Mouse (Mus musculus) MEL (cell line): ENCODE data around the gene Wfdc5. TPM values are rescaled to one million over a fixed set of nuclear protein-coding genes. Genes with fewer than 3 reads are reported as not detected.

Experiments used
- DNase-seq: peaks from one replicate; pipeline ENCODE4 v3.0.0; 2011; ENCODE audit warnings: low read depth, low spot score
- H3K27ac ChIP-seq: 2 replicates; pipeline ENCODE4 v1.5.1; 2012; ENCODE audit warnings: low read depth, mild to moderate bottlenecking, control low read depth, low read length, moderate library complexity; ENCODE audit not compliant: control insufficient read depth
- H3K27me3 ChIP-seq, 2 experiments: fragments of 150-350 bp in 1 of 2; sonication (generic) in 1 of 2; 2 replicates each; pipeline ENCODE4 v1.6.1; 2012; ENCODE audit warnings: low read length in 2 of 2, mild to moderate bottlenecking in 2 of 2, improper control_type of control experiment in 1 of 2, moderate library complexity in 1 of 2; ENCODE audit not compliant: insufficient read depth in 2 of 2, control insufficient read depth in 1 of 2
- H3K36me3 ChIP-seq, 2 experiments: 2 replicates each; pipeline ENCODE4 v1.6.1; 2012 to 2014; ENCODE audit warnings: low read length in 2 of 2, improper control_type of control experiment in 1 of 2, inconsistent platforms in 1 of 2, mild to moderate bottlenecking in 1 of 2; ENCODE audit not compliant: insufficient read depth in 2 of 2, control insufficient read depth in 1 of 2
- H3K4me1 ChIP-seq, 2 experiments: fragments of 150-350 bp in 1 of 2; sonication (generic) in 1 of 2; 2 replicates each; pipeline ENCODE4 v1.6.1; 2012; ENCODE audit warnings: low read length in 2 of 2, improper control_type of control experiment in 1 of 2, mild to moderate bottlenecking in 1 of 2; ENCODE audit not compliant: insufficient read depth in 2 of 2, control insufficient read depth in 1 of 2
- H3K4me3 ChIP-seq, 2 experiments: fragments of 150-350 bp in 1 of 2; sonication (generic) in 1 of 2; 2 replicates each; pipeline ENCODE4 v1.5.1; 2012; ENCODE audit warnings: low read depth in 2 of 2, low read length in 2 of 2, mild to moderate bottlenecking in 2 of 2, moderate library complexity in 2 of 2, control low read depth in 1 of 2, improper control_type of control experiment in 1 of 2; ENCODE audit not compliant: control insufficient read depth in 1 of 2, insufficient read depth in 1 of 2
- H3K79me2 ChIP-seq: 2 replicates; pipeline ENCODE4 v1.6.1; 2012; ENCODE audit warnings: mild to moderate bottlenecking, low read length, moderate library complexity; ENCODE audit not compliant: control insufficient read depth, poor library complexity, insufficient read depth
- H3K9ac ChIP-seq: 2 replicates; pipeline ENCODE4 v1.6.1; 2012; ENCODE audit warnings: low read depth, mild to moderate bottlenecking, control low read depth, low read length, moderate library complexity; ENCODE audit not compliant: control insufficient read depth, poor library complexity, severe bottlenecking
- H3K9me3 ChIP-seq: fragments of 150-350 bp; sonication (generic); replicated peaks from 2 replicates; pipeline ENCODE4 v1.6.1; 2012; ENCODE audit warnings: mild to moderate bottlenecking, low read length, improper control_type of control experiment, moderate library complexity; ENCODE audit not compliant: insufficient read depth
- ELF1 ChIP-seq: IDR thresholded peaks from 2 replicates; pipeline ENCODE4 v1.6.1; 2014; ENCODE audit warnings: low read depth, mild to moderate bottlenecking, inconsistent platforms, low read length, improper control_type of control experiment, moderate library complexity
- GABPA ChIP-seq: IDR thresholded peaks from 2 replicates; pipeline ENCODE4 v1.6.1; 2012; ENCODE audit warnings: low read depth, mild to moderate bottlenecking, inconsistent platforms, low read length, improper control_type of control experiment, moderate library complexity
- HCFC1 ChIP-seq: IDR thresholded peaks from 2 replicates; pipeline ENCODE4 v1.6.1; 2012; ENCODE audit warnings: low read depth, mild to moderate bottlenecking, inconsistent platforms, low read length, improper control_type of control experiment, moderate library complexity
- JUND ChIP-seq: IDR thresholded peaks from 2 replicates; pipeline ENCODE4 v1.6.1; 2011; ENCODE audit warnings: low read depth, mild to moderate bottlenecking, improper control_type of control experiment, low read length
- MAFK ChIP-seq: IDR thresholded peaks from 2 replicates; pipeline ENCODE4 v1.6.1; 2011; ENCODE audit warnings: low read depth, mild to moderate bottlenecking, low read length, improper control_type of control experiment, borderline replicate concordance
- MAX ChIP-seq: IDR thresholded peaks from 2 replicates; pipeline ENCODE4 v1.6.1; 2011; ENCODE audit warnings: low read length, improper control_type of control experiment
- MAZ ChIP-seq: IDR thresholded peaks from 2 replicates; pipeline ENCODE4 v1.6.1; 2012; ENCODE audit warnings: low read depth, mild to moderate bottlenecking, inconsistent platforms, low read length, improper control_type of control experiment
- MYB ChIP-seq: IDR thresholded peaks from 2 replicates; pipeline ENCODE4 v1.6.1; 2011; ENCODE audit warnings: mild to moderate bottlenecking, low read depth, low read length, improper control_type of control experiment
- MYC ChIP-seq: IDR thresholded peaks from 2 replicates; pipeline ENCODE4 v1.6.1; 2011; ENCODE audit warnings: low read depth, mild to moderate bottlenecking, low read length, improper control_type of control experiment, moderate library complexity
- NELFE ChIP-seq: IDR thresholded peaks from 2 replicates; pipeline ENCODE4 v1.6.1; 2011; ENCODE audit warnings: low read depth, low read length, improper control_type of control experiment
- POLR2A ChIP-seq, 2 experiments: IDR thresholded peaks; 2 replicates each; pipeline ENCODE4 v1.6.1; 2011 to 2012; ENCODE audit warnings: low read length in 2 of 2, mild to moderate bottlenecking in 2 of 2, control low read depth in 1 of 2, improper control_type of control experiment in 1 of 2, low read depth in 1 of 2, moderate library complexity in 1 of 2; ENCODE audit not compliant: control insufficient read depth in 1 of 2, insufficient read depth in 1 of 2, poor library complexity in 1 of 2
- POLR2AphosphoS2 ChIP-seq: IDR thresholded peaks from 2 replicates; pipeline ENCODE4 v1.6.1; 2011; ENCODE audit warnings: low read length, improper control_type of control experiment
- RAD21 ChIP-seq: IDR thresholded peaks from 2 replicates; pipeline ENCODE4 v1.6.1; 2011; ENCODE audit warnings: mild to moderate bottlenecking, low read depth, low read length, improper control_type of control experiment
- RCOR1 ChIP-seq: IDR thresholded peaks from 2 replicates; pipeline ENCODE4 v1.6.1; 2012; ENCODE audit warnings: low read depth, mild to moderate bottlenecking, inconsistent platforms, low read length, improper control_type of control experiment
- SIN3A ChIP-seq: IDR thresholded peaks from 2 replicates; pipeline ENCODE4 v1.6.1; 2012; ENCODE audit warnings: low read length, improper control_type of control experiment, inconsistent platforms
- SMC3 ChIP-seq: IDR thresholded peaks from 2 replicates; pipeline ENCODE4 v1.6.1; 2011; ENCODE audit warnings: low read depth, low read length, improper control_type of control experiment
- TAL1 ChIP-seq: IDR thresholded peaks from 2 replicates; pipeline ENCODE4 v1.6.1; 2012; ENCODE audit warnings: mild to moderate bottlenecking, inconsistent platforms, low read length, moderate library complexity, mixed read lengths
- TBP ChIP-seq: IDR thresholded peaks from 2 replicates; pipeline ENCODE4 v1.8.0; 2011; ENCODE audit warnings: low read depth, low read length, improper control_type of control experiment
- UBTF ChIP-seq: IDR thresholded peaks from 2 replicates; pipeline ENCODE4 v1.6.1; 2012; ENCODE audit warnings: low read depth, mild to moderate bottlenecking, inconsistent platforms, low read length, improper control_type of control experiment, moderate library complexity, borderline replicate concordance; ENCODE audit not compliant: insufficient read depth
- USF2 ChIP-seq, 2 experiments: IDR thresholded peaks; 2 replicates each; pipeline ENCODE4 v1.6.1; 2011 to 2012; ENCODE audit warnings: improper control_type of control experiment in 2 of 2, low read length in 2 of 2, borderline replicate concordance in 1 of 2, inconsistent platforms in 1 of 2, low read depth in 1 of 2, mild to moderate bottlenecking in 1 of 2; ENCODE audit not compliant: insufficient read depth in 1 of 2
- ZC3H11A ChIP-seq: IDR thresholded peaks from 2 replicates; pipeline ENCODE4 v1.6.1; 2012; ENCODE audit warnings: low read depth, mild to moderate bottlenecking, inconsistent platforms, low read length, improper control_type of control experiment
- ZMIZ1 ChIP-seq: IDR thresholded peaks from 2 replicates; pipeline ENCODE4 v1.6.1; 2012; ENCODE audit warnings: low read depth, mild to moderate bottlenecking, inconsistent platforms, low read length, improper control_type of control experiment, moderate library complexity
- ZNF384 ChIP-seq: IDR thresholded peaks from 2 replicates; pipeline ENCODE4 v1.6.1; 2012; ENCODE audit warnings: low read depth, mild to moderate bottlenecking, inconsistent platforms, low read length, improper control_type of control experiment
- polyA plus RNA-seq, 2 experiments: library from polyadenylated mRNA; stranded (reverse) in 1 of 2; unstranded in 1 of 2; fragments of >175 nt in 1 of 2; fragments of >200 nt in 1 of 2; gene quantifications; 2 replicates each; pipeline versions ENCODE4 v1.2.1 to v1.2.4; 2012; ENCODE audit warnings: low replicate concordance in 2 of 2, low read depth in 1 of 2; ENCODE audit not compliant: insufficient read length in 2 of 2, insufficient read depth in 1 of 2, missing spikeins in 1 of 2
- total RNA-seq: library from RNA; depleted of rRNA; stranded (reverse); fragments of 300-350 nt; gene quantifications from 2 replicates; pipeline ENCODE4 v1.2.3, GENCODE M21; 2012

Gene Wfdc5
- total and polyA plus RNA-seq, 3 experiments: not detected

DNA sequence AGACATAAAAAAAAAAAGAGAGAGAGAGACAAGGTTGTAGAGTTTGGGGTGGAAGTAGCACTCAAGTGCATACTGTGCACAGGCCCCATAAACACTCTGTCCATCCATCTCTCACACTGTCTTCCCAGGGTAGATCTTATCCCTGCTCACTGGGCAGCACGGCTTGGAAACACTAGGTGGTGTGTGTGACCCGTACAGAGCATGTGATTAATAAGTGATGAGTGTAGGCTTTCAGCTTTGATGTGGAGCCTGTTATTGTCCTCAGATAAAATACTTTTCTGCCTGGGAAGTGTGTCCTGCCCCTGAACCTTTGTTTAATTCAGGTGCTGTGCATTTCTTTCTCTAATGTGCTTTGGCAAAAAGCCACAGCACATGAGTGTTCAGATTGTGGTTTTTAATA, 46.1 kb downstream of the Wfdc5 start:
- Histone ChIP-seq H3K9ac (no peak overlapping the region), H3K79me2 (no peaks in the 10 kb centered on the region), H3K4me1 (no peaks in the 10 kb centered on the region), H3K36me3 (peaks cover 0 to 4% of the 10 kb centered on the region in 2 experiments; a peak in 2 of 4 replicates), H3K27ac (no peak overlapping the region), H3K4me3 (no peak overlapping the region), H3K9me3 (no peaks in the 10 kb centered on the region), H3K27me3 (no peaks in the 10 kb centered on the region)
- no peak for DNase-seq
- TF ChIP-seq JUND (no peak), USF2 (IDR thresholded peaks at IDR 0.05; ENCODE audit: borderline replicate concordance in 1 of 2, insufficient read depth in 1 of 2, low read depth in 1 of 2, low read length in 2 of 2) (no peak), MAFK (no peak), HCFC1 (no peak), RCOR1 (no peak), MYC (no peak), TAL1 (no peak), POLR2AphosphoS2 (no peak), SIN3A (no peak), MAZ (no peak), ZC3H11A (no peak), POLR2A (IDR thresholded peaks at IDR 0.05; ENCODE audit: control insufficient read depth in 1 of 2, insufficient read depth in 1 of 2, low read depth in 1 of 2, low read length in 2 of 2, poor library complexity in 1 of 2) (no peak), TBP (no peak), UBTF (no peak), ELF1 (no peak), GABPA (no peak), SMC3 (no peak), MYB (no peak), NELFE (no peak)

DNA sequence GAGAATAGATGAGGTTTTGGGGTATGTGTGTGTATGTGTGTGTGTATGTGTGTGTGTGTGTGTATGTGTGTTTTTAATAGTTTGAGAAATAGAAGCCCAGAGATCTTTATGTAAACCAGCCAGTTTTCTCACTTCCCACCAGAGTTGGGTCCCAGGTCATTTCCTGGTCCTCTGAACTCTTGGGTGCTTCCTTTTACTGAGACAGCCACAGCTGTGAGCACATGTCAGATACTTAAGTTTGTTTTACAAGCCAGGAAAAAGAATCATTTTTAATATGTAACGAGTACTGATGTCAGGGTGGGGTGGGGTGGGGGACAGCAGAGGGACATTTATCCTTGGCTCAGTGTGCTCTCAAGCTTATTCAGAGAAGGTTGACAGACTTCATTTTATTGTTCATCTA, 47.2 kb downstream of the Wfdc5 start:
- Histone ChIP-seq H3K79me2 (no peaks in the 10 kb centered on the region), H3K27ac (no peak overlapping the region), H3K4me3 (no peak overlapping the region), H3K36me3 (peaks cover 0 to 5% of the 10 kb centered on the region in 2 experiments; a peak in 2 of 4 replicates), H3K9me3 (no peaks in the 10 kb centered on the region), H3K27me3 (no peaks in the 10 kb centered on the region), H3K9ac (no peak overlapping the region), H3K4me1 (no peaks in the 10 kb centered on the region)
- TF ChIP-seq MAX (no peak), SMC3 (no peak), ZMIZ1 (no peak), RAD21 (no peak), ZNF384 (no peak), ZC3H11A (no peak), POLR2AphosphoS2 (no peak)
- DNase-seq: no peak
